Comparison of ENCODE assay signal across 8 mouse cellular contexts in the genomic region with DNA sequence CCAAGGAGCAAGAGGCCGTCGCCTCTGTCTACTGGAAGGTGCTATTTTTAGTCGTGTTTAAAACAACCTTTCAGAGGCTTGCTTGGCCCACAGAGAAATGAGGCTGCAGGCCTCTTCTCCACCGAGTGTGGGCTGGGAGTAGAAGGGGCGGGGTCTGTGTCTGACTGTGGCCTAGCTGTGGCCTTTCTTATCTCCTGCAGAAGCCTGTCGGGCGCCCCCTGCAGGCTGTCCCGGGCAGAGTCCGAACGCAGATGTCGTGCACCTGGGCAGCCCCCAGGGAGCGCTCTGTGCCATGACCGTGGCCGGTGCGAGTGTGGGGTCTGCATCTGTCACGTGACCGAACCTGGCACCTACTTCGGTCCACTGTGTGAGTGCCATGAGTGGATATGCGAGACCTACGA. TPM values are rescaled to one million over a fixed set of nuclear protein-coding genes. Genes with fewer than 3 reads are reported as not detected.
A peak's percentile ranks its signal among the peaks of the same experiment; 100 is the strongest.
DNase-seq lines count a peak whose midpoint lies in the region; ATAC-seq lines count a peak whose summit lies in the region.

No protein-coding gene starts in this region.

- peak; percentile 3 for DNase-seq in urinary bladder, postnatal 25 days (ENCODE audit: low spot score)
- no peak for DNase-seq in urinary bladder, adult 2 months (ENCODE audit: low spot score)
- peak; percentile 29 to 56 for DNase-seq in cerebellum, postnatal 4 days (ENCODE audit: low spot score in 2 of 2)
- peak; percentile 14 for DNase-seq in gastrocnemius, adult 18-20 months (ENCODE audit: low spot score)
- DNase-seq in limb, embryonic 10.5 days (ENCODE audit: low spot score): peak; percentile 69
- peak; percentile 63 for DNase-seq in neural tube, embryonic 10.5 days (ENCODE audit: extremely low spot score, low spot score)

- no peaks in the 10 kb centered on the region for H3K36me3 ChIP-seq in hindbrain, embryonic 16.5 days (ENCODE audit: control insufficient read depth, insufficient read depth, low read length)
- H3K36me3 ChIP-seq in limb, embryonic 10.5 days: no peaks in the 10 kb centered on the region

- H3K4me3 ChIP-seq in hindbrain, embryonic 16.5 days (ENCODE audit: low read length): peak overlapping the region; percentile 12; the same call in 1 of the 2 replicates
- no peak overlapping the region for H3K4me3 ChIP-seq in limb, embryonic 10.5 days

- peaks cover 5% of the 10 kb centered on the region for H3K4me1 ChIP-seq in hindbrain, embryonic 16.5 days (ENCODE audit: control insufficient read depth, insufficient read depth, low read depth, low read length)
- peaks cover 10% of the 10 kb centered on the region; the same call in 1 of the 2 replicates for H3K4me1 ChIP-seq in limb, embryonic 10.5 days

- ATAC-seq in hindbrain, embryonic 16.5 days: peak; percentile 83
- ATAC-seq in erythroid progenitor cell, adult 5-6 weeks (replicated peaks; ENCODE audit: low FRiP score, poor library complexity, severe bottlenecking): no peak

- no peak overlapping the region for H3K9ac ChIP-seq in hindbrain, embryonic 16.5 days (ENCODE audit: low read depth, low read length)

- WGBS in hindbrain, embryonic 16.5 days: 17% methylated on average over 20 of the region's 20 CpGs
- 23% methylated on average over 20 of the region's 20 CpGs for WGBS in limb, embryonic 10.5 days

- no peaks in the 10 kb centered on the region for H3K9me3 ChIP-seq in hindbrain, embryonic 16.5 days (ENCODE audit: control insufficient read depth, low read length)
- no peaks in the 10 kb centered on the region for H3K9me3 ChIP-seq in limb, embryonic 10.5 days (replicated peaks)

- H3K27ac ChIP-seq in hindbrain, embryonic 16.5 days (ENCODE audit: low read depth, low read length): peak overlapping the region; percentile 39; the same call in 1 of the 2 replicates
- no peak overlapping the region for H3K27ac ChIP-seq in limb, embryonic 10.5 days

- no peaks in the 10 kb centered on the region for H3K27me3 ChIP-seq in hindbrain, embryonic 16.5 days (replicated peaks; ENCODE audit: control insufficient read depth, insufficient read depth, low read length)
- no peaks in the 10 kb centered on the region for H3K27me3 ChIP-seq in limb, embryonic 10.5 days (ENCODE audit: low read depth, poor library complexity, severe bottlenecking)

- H3K4me2 ChIP-seq in hindbrain, embryonic 16.5 days (ENCODE audit: low read length): peak overlapping the region; percentile 48

RNA-seq across cellular contexts. Expression of gene Itgbl1, which starts 1.3 kb away (rescaled TPM):
- 7.5 and 11.7 TPM in 2 replicates for polyA plus RNA-seq in urinary bladder, adult 2 months (2012; rRNA removed)
- total RNA-seq in gastrocnemius, adult 18-20 months (2021): 1 to 10 TPM; 2.8 to 6.1 TPM
- polyA plus RNA-seq in hindbrain, embryonic 16.5 days (2015; fragmentation: Nextera tagmentation; extraction: Ambion mirVana): 4.0 and 4.1 TPM in 2 replicates
- polyA plus RNA-seq in limb, embryonic 10.5 days (2016; fragmentation: Nextera tagmentation; extraction: Ambion mirVana): not detected in 2 replicates
- not detected in 2 replicates for total RNA-seq in erythroid progenitor cell, adult 5-6 weeks (2015; ENCODE audit: low replicate concordance)
- not detected in 2 replicates for total RNA-seq in erythroid progenitor cell, adult 5-6 weeks (2017; ENCODE audit: low replicate concordance)

RNA-seq across cellular contexts. Expression of gene Nalcn, which starts 34.1 kb away (rescaled TPM):
- 0.44 and 0.65 TPM in 2 replicates for polyA plus RNA-seq in urinary bladder, adult 2 months (2012; rRNA removed)
- total RNA-seq in gastrocnemius, adult 18-20 months (2021): under 1 TPM; 0.21 to 0.55 TPM
- 14.1 and 15.2 TPM in 2 replicates for polyA plus RNA-seq in hindbrain, embryonic 16.5 days (2015; fragmentation: Nextera tagmentation; extraction: Ambion mirVana)
- polyA plus RNA-seq in limb, embryonic 10.5 days (2016; fragmentation: Nextera tagmentation; extraction: Ambion mirVana): 0.05 TPM in 1 of 2 replicates, not detected in the other
- total RNA-seq in erythroid progenitor cell, adult 5-6 weeks (2015; ENCODE audit: low replicate concordance): not detected in 2 replicates
- total RNA-seq in erythroid progenitor cell, adult 5-6 weeks (2017; ENCODE audit: low replicate concordance): 0.15 TPM in 1 of 2 replicates, not detected in the other
